Mouse (Mus musculus) ES-Bruce4 (cell line): ENCODE measurements at regions not wholly inside any gene's neighbourhood (a gene's known extent, or its start where the extent isn't known, plus 50 kb on each side); places are given as distances from the start of the nearest gene placed in this dataset.
"Not testable (repeated sequence)": the region's sequence is repeated elsewhere in the genome, so short reads cannot be mapped to it uniquely, and the experiment has no call there.

Source experiments
- H3K27ac ChIP-seq: 2 replicates; pipeline ENCODE4 v1.5.1; 2012; ENCODE audit warnings: low read length, inconsistent platforms; ENCODE audit not compliant: insufficient read depth
- H3K27me3 ChIP-seq: 2 replicates; pipeline ENCODE4 v1.6.1; 2012; ENCODE audit warnings: mild to moderate bottlenecking, low read length, inconsistent platforms; ENCODE audit not compliant: control insufficient read depth, poor library complexity, insufficient read depth, severe bottlenecking
- H3K36me3 ChIP-seq: 2 replicates; pipeline ENCODE4 v1.6.1; 2012; ENCODE audit warnings: inconsistent platforms, mild to moderate bottlenecking, low read length, moderate library complexity; ENCODE audit not compliant: control insufficient read depth, poor library complexity, insufficient read depth, severe bottlenecking
- H3K4me1 ChIP-seq: one replicate; pipeline ENCODE4 v1.8.1; 2011; ENCODE audit warnings: low read length; ENCODE audit not compliant: control insufficient read depth, insufficient read depth
- H3K4me3 ChIP-seq: 2 replicates; pipeline ENCODE4 v1.5.1; 2011; ENCODE audit warnings: low read depth, mild to moderate bottlenecking, low read length
- H3K9ac ChIP-seq: 2 replicates; pipeline ENCODE4 v1.6.1; 2012; ENCODE audit warnings: low read depth, mild to moderate bottlenecking, inconsistent platforms; ENCODE audit not compliant: poor library complexity, severe bottlenecking
- H3K9me3 ChIP-seq: replicated peaks from 2 replicates; pipeline ENCODE4 v1.6.1; 2012; ENCODE audit warnings: mild to moderate bottlenecking, low read length, inconsistent platforms; ENCODE audit not compliant: control insufficient read depth, poor library complexity, insufficient read depth, severe bottlenecking
- CTCF ChIP-seq: IDR thresholded peaks from one replicate; pipeline ENCODE4 v1.8.1; 2011; ENCODE audit warnings: low read depth, low read length
- EP300 ChIP-seq: IDR thresholded peaks from 2 replicates; pipeline ENCODE4 v1.6.1; 2011; ENCODE audit warnings: low read depth, low read length; ENCODE audit not compliant: insufficient read depth
- POLR2A ChIP-seq: IDR thresholded peaks from one replicate; pipeline ENCODE4 v1.8.1; 2011; ENCODE audit warnings: low read length; ENCODE audit not compliant: insufficient read depth

- Histone ChIP-seq H3K4me3 (no peak overlapping the region), H3K9ac (no peak overlapping the region), H3K27ac (no peak overlapping the region), H3K36me3 (no peaks in the 10 kb centered on the region), H3K4me1 (no peaks in the 10 kb centered on the region), H3K27me3 (no peaks in the 10 kb centered on the region), H3K9me3 (no peaks in the 10 kb centered on the region)
- TF ChIP-seq EP300 (no peak), POLR2A (no peak), CTCF (no peak)
Measured at GRCm38 (mm10) chr5:82683437-82683836, 671.6 kb downstream of the Tecrl start.

- H3K9me3 ChIP-seq: no peaks in the 10 kb centered on the region
- no peak overlapping the region for H3K27ac ChIP-seq
- no peak overlapping the region for H3K9ac ChIP-seq
- H3K27me3 ChIP-seq: no peaks in the 10 kb centered on the region
- H3K4me3 ChIP-seq: no peak overlapping the region
- no peaks in the 10 kb centered on the region for H3K4me1 ChIP-seq
- TF ChIP-seq POLR2A: no peak
- TF ChIP-seq EP300: no peak
- no peak for TF ChIP-seq CTCF
- H3K36me3 ChIP-seq: no peaks in the 10 kb centered on the region
Measured at GRCm38 (mm10) chr5:82664121-82664520, 690.9 kb downstream of the Tecrl start.

GRCm38 (mm10) chr5:82653637-82654036 is 701.4 kb downstream of the Tecrl start:
- peak overlapping the region; percentile 26 for H3K4me3 ChIP-seq
- not testable (repeated sequence) for H3K27ac ChIP-seq, H3K9ac ChIP-seq, H3K27me3 ChIP-seq, H3K36me3 ChIP-seq, H3K9me3 ChIP-seq, H3K4me1 ChIP-seq

GRCm38 (mm10) chr5:82620056-82620455 is 734.9 kb downstream of the Tecrl start:
- Histone ChIP-seq H3K27ac (no peak overlapping the region), H3K9ac (no peak overlapping the region), H3K36me3 (no peaks in the 10 kb centered on the region), H3K9me3 (no peaks in the 10 kb centered on the region), H3K4me1 (no peaks in the 10 kb centered on the region), H3K4me3 (no peak overlapping the region), H3K27me3 (no peaks in the 10 kb centered on the region)
- TF ChIP-seq EP300 (no peak), POLR2A (no peak), CTCF (no peak)
